Mouse (Mus musculus): ENCODE measurements around the gene Sdccag8. TPM values are rescaled to one million over a fixed set of nuclear protein-coding genes. Genes with fewer than 3 reads are reported as not detected.

The Sdccag8 gene
- polyA plus RNA-seq, 1 experiment from 2014 or later: 25.2 TPM

- Histone ChIP-seq H3K4me3 (replicated peaks; ENCODE audit: low read length) (no peak overlapping the region), H3K27ac (no peak overlapping the region), H3K4me1 (replicated peaks; ENCODE audit: control insufficient read depth, insufficient read depth, low read length) (no peaks in the 10 kb centered on the region), H3K27me3 (ENCODE audit: control insufficient read depth, insufficient read depth, low read length) (no peaks in the 10 kb centered on the region), H3K36me3 (replicated peaks; ENCODE audit: control insufficient read depth, insufficient read depth) (no peaks in the 10 kb centered on the region), H3K4me2 (replicated peaks) (no peak overlapping the region), H3K9ac (no peak overlapping the region), H3K9me3 (ENCODE audit: control insufficient read depth, low read length) (no peaks in the 10 kb centered on the region)
- 93% methylated on average over 10 of the region's 10 CpGs for WGBS
- no peak for DNase-seq (ENCODE audit: low spot score)
- ATAC-seq (ENCODE audit: low FRiP score): no peak
These were observed 147.3 kb downstream of the Sdccag8 start for GRCm38 (mm10) chr1:176961716-176962115.

GRCm38 (mm10) chr1:176962894-176963293 lies 148.4 kb downstream of the Sdccag8 start:
- H3K4me3 ChIP-seq (replicated peaks; ENCODE audit: low read length): no peak overlapping the region
- H3K4me1 ChIP-seq (replicated peaks; ENCODE audit: control insufficient read depth, insufficient read depth, low read length): no peaks in the 10 kb centered on the region
- no peak for ATAC-seq (ENCODE audit: low FRiP score)
- no peaks in the 10 kb centered on the region for H3K27me3 ChIP-seq (ENCODE audit: control insufficient read depth, insufficient read depth, low read length)
- H3K9ac ChIP-seq: no peak overlapping the region
- no peak for DNase-seq (ENCODE audit: low spot score)
- H3K9me3 ChIP-seq (ENCODE audit: control insufficient read depth, low read length): no peaks in the 10 kb centered on the region
- 68% methylated on average over 5 of the region's 5 CpGs for WGBS
- H3K27ac ChIP-seq: no peak overlapping the region
- no peak overlapping the region for H3K4me2 ChIP-seq (replicated peaks)
- H3K36me3 ChIP-seq (replicated peaks; ENCODE audit: control insufficient read depth, insufficient read depth): no peaks in the 10 kb centered on the region

- no peak for ATAC-seq (ENCODE audit: low FRiP score)
- 0 out of 2 replicates have a peak, but pooled peaks cover 15% of the 10 kb centered on the region for H3K4me1 ChIP-seq (replicated peaks; ENCODE audit: control insufficient read depth, insufficient read depth, low read length)
- H3K27ac ChIP-seq: no peak overlapping the region
- H3K36me3 ChIP-seq (replicated peaks; ENCODE audit: control insufficient read depth, insufficient read depth): no peaks in the 10 kb centered on the region
- no peak overlapping the region for H3K9ac ChIP-seq
- H3K9me3 ChIP-seq (ENCODE audit: control insufficient read depth, low read length): no peaks in the 10 kb centered on the region
- WGBS: 85% methylated on average over 3 of the region's 3 CpGs
- H3K27me3 ChIP-seq (ENCODE audit: control insufficient read depth, insufficient read depth, low read length): no peaks in the 10 kb centered on the region
- no peak overlapping the region for H3K4me3 ChIP-seq (replicated peaks; ENCODE audit: low read length)
- DNase-seq (ENCODE audit: low spot score): no peak
- no peak overlapping the region for H3K4me2 ChIP-seq (replicated peaks)
These were observed 152.8 kb downstream of the Sdccag8 start for GRCm38 (mm10) chr1:176967299-176967698.

- Histone ChIP-seq H3K27me3 (ENCODE audit: control insufficient read depth, insufficient read depth, low read length) (no peaks in the 10 kb centered on the region), H3K9ac (no peak overlapping the region), H3K4me3 (replicated peaks; ENCODE audit: low read length) (no peak overlapping the region), H3K4me1 (replicated peaks; ENCODE audit: control insufficient read depth, insufficient read depth, low read length) (0 out of 2 replicates have a peak, but pooled peaks cover 15% of the 10 kb centered on the region), H3K27ac (peak overlapping the region; percentile 57), H3K9me3 (ENCODE audit: control insufficient read depth, low read length) (no peaks in the 10 kb centered on the region), H3K4me2 (replicated peaks) (no peak overlapping the region), H3K36me3 (replicated peaks; ENCODE audit: control insufficient read depth, insufficient read depth) (no peaks in the 10 kb centered on the region)
- DNase-seq (ENCODE audit: low spot score) (no peak), ATAC-seq (ENCODE audit: low FRiP score) (no peak)
- WGBS: 65% methylated on average over 16 of the region's 16 CpGs
These were observed 156.4 kb downstream of the Sdccag8 start for GRCm38 (mm10) chr1:176970635-176971478.

GRCm38 (mm10) chr1:176971479-176971797 lies 157.0 kb downstream of the Sdccag8 start:
- ATAC-seq (ENCODE audit: low FRiP score): no peak
- Histone ChIP-seq H3K9ac (no peak overlapping the region), H3K27ac (peak overlapping the region; percentile 57), H3K4me3 (replicated peaks; ENCODE audit: low read length) (no peak overlapping the region), H3K4me2 (replicated peaks) (no peak overlapping the region), H3K27me3 (ENCODE audit: control insufficient read depth, insufficient read depth, low read length) (no peaks in the 10 kb centered on the region), H3K4me1 (replicated peaks; ENCODE audit: control insufficient read depth, insufficient read depth, low read length) (0 out of 2 replicates have a peak, but pooled peaks cover 15% of the 10 kb centered on the region), H3K36me3 (replicated peaks; ENCODE audit: control insufficient read depth, insufficient read depth) (no peaks in the 10 kb centered on the region), H3K9me3 (ENCODE audit: control insufficient read depth, low read length) (no peaks in the 10 kb centered on the region)
- WGBS: 89% methylated on average over 4 of the region's 4 CpGs
- DNase-seq (ENCODE audit: low spot score): no peak

GRCm38 (mm10) chr1:176973356-176974088 lies 159.1 kb downstream of the Sdccag8 start:
- 93% methylated on average over 6 of the region's 6 CpGs for WGBS

GRCm38 (mm10) chr1:176979235-176979634 lies 164.8 kb downstream of the Sdccag8 start:
- H3K9me3 ChIP-seq (ENCODE audit: control insufficient read depth, low read length): no peaks in the 10 kb centered on the region
- H3K27me3 ChIP-seq (ENCODE audit: control insufficient read depth, insufficient read depth, low read length): no peaks in the 10 kb centered on the region
- no peak for DNase-seq (ENCODE audit: low spot score)
- no peak overlapping the region for H3K9ac ChIP-seq
- no peaks in the 10 kb centered on the region for H3K36me3 ChIP-seq (replicated peaks; ENCODE audit: control insufficient read depth, insufficient read depth)
- no peak for ATAC-seq (ENCODE audit: low FRiP score)
- no peak overlapping the region for H3K4me2 ChIP-seq (replicated peaks)
- no peak overlapping the region for H3K27ac ChIP-seq
- H3K4me3 ChIP-seq (replicated peaks; ENCODE audit: low read length): no peak overlapping the region
- peaks cover 6% of the 10 kb centered on the region; the same call in 1 of the 2 replicates for H3K4me1 ChIP-seq (replicated peaks; ENCODE audit: control insufficient read depth, insufficient read depth, low read length)

More at GRCm38 (mm10) chr1:176973356-176974088, 159.1 kb downstream of the Sdccag8 start:
- Histone ChIP-seq H3K9me3 (ENCODE audit: control insufficient read depth, low read length) (no peaks in the 10 kb centered on the region), H3K27ac (no peak overlapping the region), H3K4me1 (replicated peaks; ENCODE audit: control insufficient read depth, insufficient read depth, low read length) (0 out of 2 replicates have a peak, but pooled peaks cover 15% of the 10 kb centered on the region), H3K36me3 (replicated peaks; ENCODE audit: control insufficient read depth, insufficient read depth) (no peaks in the 10 kb centered on the region), H3K4me3 (replicated peaks; ENCODE audit: low read length) (no peak overlapping the region), H3K27me3 (ENCODE audit: control insufficient read depth, insufficient read depth, low read length) (no peaks in the 10 kb centered on the region), H3K4me2 (replicated peaks) (no peak overlapping the region), H3K9ac (no peak overlapping the region)
- DNase-seq (ENCODE audit: low spot score) (no peak), ATAC-seq (ENCODE audit: low FRiP score) (no peak)

- Histone ChIP-seq H3K36me3 (replicated peaks; ENCODE audit: control insufficient read depth, insufficient read depth) (no peaks in the 10 kb centered on the region), H3K27me3 (ENCODE audit: control insufficient read depth, insufficient read depth, low read length) (no peaks in the 10 kb centered on the region), H3K4me2 (replicated peaks) (no peak overlapping the region), H3K4me3 (replicated peaks; ENCODE audit: low read length) (no peak overlapping the region), H3K9ac (no peak overlapping the region), H3K9me3 (ENCODE audit: control insufficient read depth, low read length) (no peaks in the 10 kb centered on the region), H3K27ac (no peak overlapping the region), H3K4me1 (replicated peaks; ENCODE audit: control insufficient read depth, insufficient read depth, low read length) (peaks cover 6% of the 10 kb centered on the region)
- DNase-seq (ENCODE audit: low spot score) (no peak), ATAC-seq (ENCODE audit: low FRiP score) (no peak)
- WGBS: 82% methylated on average over 5 of the region's 5 CpGs
These were observed 165.7 kb downstream of the Sdccag8 start for GRCm38 (mm10) chr1:176980140-176980539.

- Histone ChIP-seq H3K4me3 (replicated peaks; ENCODE audit: low read length) (no peak overlapping the region), H3K27ac (no peak overlapping the region), H3K36me3 (replicated peaks; ENCODE audit: control insufficient read depth, insufficient read depth) (no peaks in the 10 kb centered on the region), H3K27me3 (ENCODE audit: control insufficient read depth, insufficient read depth, low read length) (no peaks in the 10 kb centered on the region), H3K4me2 (replicated peaks) (no peak overlapping the region), H3K9ac (no peak overlapping the region), H3K4me1 (replicated peaks; ENCODE audit: control insufficient read depth, insufficient read depth, low read length) (peaks cover 7% of the 10 kb centered on the region), H3K9me3 (ENCODE audit: control insufficient read depth, low read length) (no peaks in the 10 kb centered on the region)
- DNase-seq (ENCODE audit: low spot score): no peak
- ATAC-seq (ENCODE audit: low FRiP score): no peak
- WGBS: 83% methylated on average over 10 of the region's 10 CpGs
These were observed 166.4 kb downstream of the Sdccag8 start for GRCm38 (mm10) chr1:176980801-176981400.

All from hindbrain, embryonic 14.5 days (tissue).